Mouse (Mus musculus): ENCODE measurements at regions not wholly inside any gene's neighbourhood (a gene's known extent, or its start where the extent isn't known, plus 50 kb on each side); places are given as distances from the start of the nearest gene placed in this dataset.

GRCm38 (mm10) chr6:31333228-31333922 is 65.2 kb upstream of the Mkln1 start:
- no peaks in the 10 kb centered on the region for H3K36me3 ChIP-seq (ENCODE audit: control insufficient read depth, insufficient read depth)
- H3K79me3 ChIP-seq (ENCODE audit: low read depth) = no peaks in the 10 kb centered on the region
- H3ac ChIP-seq (ENCODE audit: control insufficient read depth, insufficient read length, low read depth) = no peak overlapping the region
- no peaks in the 10 kb centered on the region for H3K79me2 ChIP-seq (ENCODE audit: control insufficient read depth, insufficient read depth)
- H3K4me3 ChIP-seq (ENCODE audit: insufficient read depth, poor library complexity, severe bottlenecking) = no peak overlapping the region
- no peaks in the 10 kb centered on the region for H3K27me3 ChIP-seq (ENCODE audit: control insufficient read depth, insufficient read depth, insufficient read length)
- TF ChIP-seq MYOD1 (IDR thresholded peaks at IDR 0.05; ENCODE audit: control insufficient read depth, insufficient read length, low read depth) (no peak), USF1 (IDR thresholded peaks at IDR 0.05; ENCODE audit: low read depth) (no peak), FOSL1 (IDR thresholded peaks at IDR 0.05; ENCODE audit: insufficient read depth, low read length, poor library complexity, severe bottlenecking) (no peak), MAX (IDR thresholded peaks at IDR 0.05) (no peak), CTCF (IDR thresholded peaks at IDR 0.05; ENCODE audit: control insufficient read depth, insufficient read depth, insufficient read length) (no peak), MYOG (IDR thresholded peaks at IDR 0.05; ENCODE audit: control insufficient read depth, extremely low read depth, insufficient read length) (no peak)

DNA sequence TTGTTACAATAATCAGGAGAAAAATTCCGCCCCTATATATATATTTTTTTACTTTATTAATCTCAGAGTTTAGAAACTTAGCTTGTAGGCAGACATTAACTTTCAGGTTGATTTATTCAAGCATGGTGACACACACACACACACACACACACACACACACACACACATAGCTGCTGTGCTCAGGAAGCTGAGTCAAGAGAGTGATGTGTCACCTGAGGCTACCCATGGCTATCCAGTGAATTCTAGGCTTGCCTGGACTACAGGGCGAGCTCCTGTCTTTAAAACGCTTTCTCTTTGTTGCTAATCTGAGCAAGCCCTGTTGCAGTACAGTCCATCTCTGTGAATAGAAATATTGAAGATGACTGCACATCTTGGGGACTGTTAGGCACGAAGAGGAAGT is 64.4 kb upstream of the Mkln1 start:
- no peak for TF ChIP-seq MAX (IDR thresholded peaks at IDR 0.05)
- TF ChIP-seq MYOG (IDR thresholded peaks at IDR 0.05; ENCODE audit: control insufficient read depth, extremely low read depth, insufficient read length) = no peak
- TF ChIP-seq MYOD1 (IDR thresholded peaks at IDR 0.05; ENCODE audit: control insufficient read depth, insufficient read length, low read depth) = no peak
- no peak for TF ChIP-seq USF1 (IDR thresholded peaks at IDR 0.05; ENCODE audit: low read depth)
- H3K36me3 ChIP-seq (ENCODE audit: control insufficient read depth, insufficient read depth) = no peaks in the 10 kb centered on the region
- H3K27me3 ChIP-seq (ENCODE audit: control insufficient read depth, insufficient read depth, insufficient read length) = no peaks in the 10 kb centered on the region
- H3K79me2 ChIP-seq (ENCODE audit: control insufficient read depth, insufficient read depth) = no peaks in the 10 kb centered on the region
- H3ac ChIP-seq (ENCODE audit: control insufficient read depth, insufficient read length, low read depth) = no peak overlapping the region
- no peak overlapping the region for H3K4me3 ChIP-seq (ENCODE audit: insufficient read depth, poor library complexity, severe bottlenecking)
- no peaks in the 10 kb centered on the region for H3K79me3 ChIP-seq (ENCODE audit: low read depth)

GRCm38 (mm10) chr6:31339122-31339947 is 59.2 kb upstream of the Mkln1 start:
- Histone ChIP-seq H3ac (ENCODE audit: control insufficient read depth, insufficient read length, low read depth) (no peak overlapping the region), H3K79me3 (ENCODE audit: low read depth) (no peaks in the 10 kb centered on the region), H3K4me3 (ENCODE audit: insufficient read depth, poor library complexity, severe bottlenecking) (no peak overlapping the region), H3K36me3 (ENCODE audit: control insufficient read depth, insufficient read depth) (no peaks in the 10 kb centered on the region), H3K27me3 (ENCODE audit: control insufficient read depth, insufficient read depth, insufficient read length) (no peaks in the 10 kb centered on the region), H3K79me2 (ENCODE audit: control insufficient read depth, insufficient read depth) (no peaks in the 10 kb centered on the region)
- TF ChIP-seq FOSL1 (IDR thresholded peaks at IDR 0.05; ENCODE audit: insufficient read depth, low read length, poor library complexity, severe bottlenecking) (no peak), CEBPB (IDR thresholded peaks at IDR 0.05; ENCODE audit: low read depth) (no peak), USF1 (IDR thresholded peaks at IDR 0.05; ENCODE audit: low read depth) (no peak), MYOG (IDR thresholded peaks at IDR 0.05; ENCODE audit: control insufficient read depth, extremely low read depth, insufficient read length) (no peak), MAX (IDR thresholded peaks at IDR 0.05) (no peak), MYOD1 (IDR thresholded peaks at IDR 0.05; ENCODE audit: control insufficient read depth, insufficient read length, low read depth) (no peak), CTCF (IDR thresholded peaks at IDR 0.05; ENCODE audit: control insufficient read depth, insufficient read depth, insufficient read length) (no peak)

- Histone ChIP-seq H3ac (ENCODE audit: control insufficient read depth, insufficient read length, low read depth) (no peak overlapping the region), H3K79me3 (ENCODE audit: low read depth) (no peaks in the 10 kb centered on the region), H3K4me3 (ENCODE audit: insufficient read depth, poor library complexity, severe bottlenecking) (no peak overlapping the region), H3K36me3 (ENCODE audit: control insufficient read depth, insufficient read depth) (no peaks in the 10 kb centered on the region), H3K27me3 (ENCODE audit: control insufficient read depth, insufficient read depth, insufficient read length) (no peaks in the 10 kb centered on the region), H3K79me2 (ENCODE audit: control insufficient read depth, insufficient read depth) (no peaks in the 10 kb centered on the region)
- TF ChIP-seq MAX (IDR thresholded peaks at IDR 0.05) (no peak), MYOD1 (IDR thresholded peaks at IDR 0.05; ENCODE audit: control insufficient read depth, insufficient read length, low read depth) (no peak), USF1 (IDR thresholded peaks at IDR 0.05; ENCODE audit: low read depth) (peak; percentile 93)
Measured at GRCm38 (mm10) chr6:31339948-31340250, 58.6 kb upstream of the Mkln1 start.

DNA sequence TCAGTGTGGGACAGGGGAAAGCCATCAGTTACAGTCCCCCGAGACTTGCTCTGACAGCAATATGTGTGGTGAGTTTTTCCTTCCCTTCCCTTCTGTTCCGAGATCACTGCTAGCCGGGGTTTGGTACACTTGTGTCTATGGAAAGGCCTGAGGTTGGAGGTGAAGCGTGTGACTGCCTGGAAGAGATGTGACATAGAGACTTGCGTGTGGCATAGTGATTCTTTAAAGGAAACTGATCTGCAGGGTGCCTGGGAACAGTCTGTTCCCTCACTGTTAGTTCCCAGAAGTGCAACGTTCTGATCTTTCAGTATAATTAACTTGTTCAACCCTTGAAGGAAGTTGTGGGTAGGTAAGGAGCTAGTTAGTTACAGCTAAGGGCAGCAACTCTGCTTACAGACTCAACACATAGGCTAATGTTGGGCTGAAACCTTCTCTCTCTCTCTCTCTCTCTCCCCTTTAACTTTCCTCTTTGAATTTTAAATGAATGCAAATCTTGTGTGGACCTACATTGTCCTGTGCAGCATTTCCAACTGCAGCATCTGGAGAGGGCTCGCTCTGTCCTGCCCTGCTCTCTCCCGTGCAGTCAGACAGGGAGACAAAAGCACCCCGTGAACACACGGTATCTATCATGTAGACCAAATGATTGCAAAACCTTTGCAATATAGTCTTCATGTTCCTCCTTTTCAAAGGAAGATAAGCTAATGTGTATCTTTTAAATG is 53.0 kb upstream of the Mkln1 start:
- no peak overlapping the region for H3ac ChIP-seq (ENCODE audit: control insufficient read depth, insufficient read length, low read depth)
- TF ChIP-seq CTCF (IDR thresholded peaks at IDR 0.05; ENCODE audit: control insufficient read depth, insufficient read depth, insufficient read length) = no peak
- no peak for TF ChIP-seq MAX (IDR thresholded peaks at IDR 0.05)
- no peak for TF ChIP-seq MYOD1 (IDR thresholded peaks at IDR 0.05; ENCODE audit: control insufficient read depth, insufficient read length, low read depth)
- no peak for TF ChIP-seq FOSL1 (IDR thresholded peaks at IDR 0.05; ENCODE audit: insufficient read depth, low read length, poor library complexity, severe bottlenecking)
- no peak for TF ChIP-seq MYOG (IDR thresholded peaks at IDR 0.05; ENCODE audit: control insufficient read depth, extremely low read depth, insufficient read length)
- no peak for TF ChIP-seq USF1 (IDR thresholded peaks at IDR 0.05; ENCODE audit: low read depth)
- no peak for TF ChIP-seq CEBPB (IDR thresholded peaks at IDR 0.05; ENCODE audit: low read depth)
- H3K79me3 ChIP-seq (ENCODE audit: low read depth) = no peaks in the 10 kb centered on the region
- no peaks in the 10 kb centered on the region for H3K27me3 ChIP-seq (ENCODE audit: control insufficient read depth, insufficient read depth, insufficient read length)
- H3K79me2 ChIP-seq (ENCODE audit: control insufficient read depth, insufficient read depth) = no peaks in the 10 kb centered on the region
- no peaks in the 10 kb centered on the region for H3K36me3 ChIP-seq (ENCODE audit: control insufficient read depth, insufficient read depth)
- no peak overlapping the region for H3K4me3 ChIP-seq (ENCODE audit: insufficient read depth, poor library complexity, severe bottlenecking)

Data from C2C12 (cell line).